Mouse (Mus musculus): ENCODE results near the gene Haus5. TPM values are rescaled to one million over a fixed set of nuclear protein-coding genes. Genes with fewer than 3 reads are reported as not detected.

The Haus5 gene
- total and polyA plus RNA-seq, 3 experiments, result 32.3 to 50.9 (median 45.6) TPM

DNA sequence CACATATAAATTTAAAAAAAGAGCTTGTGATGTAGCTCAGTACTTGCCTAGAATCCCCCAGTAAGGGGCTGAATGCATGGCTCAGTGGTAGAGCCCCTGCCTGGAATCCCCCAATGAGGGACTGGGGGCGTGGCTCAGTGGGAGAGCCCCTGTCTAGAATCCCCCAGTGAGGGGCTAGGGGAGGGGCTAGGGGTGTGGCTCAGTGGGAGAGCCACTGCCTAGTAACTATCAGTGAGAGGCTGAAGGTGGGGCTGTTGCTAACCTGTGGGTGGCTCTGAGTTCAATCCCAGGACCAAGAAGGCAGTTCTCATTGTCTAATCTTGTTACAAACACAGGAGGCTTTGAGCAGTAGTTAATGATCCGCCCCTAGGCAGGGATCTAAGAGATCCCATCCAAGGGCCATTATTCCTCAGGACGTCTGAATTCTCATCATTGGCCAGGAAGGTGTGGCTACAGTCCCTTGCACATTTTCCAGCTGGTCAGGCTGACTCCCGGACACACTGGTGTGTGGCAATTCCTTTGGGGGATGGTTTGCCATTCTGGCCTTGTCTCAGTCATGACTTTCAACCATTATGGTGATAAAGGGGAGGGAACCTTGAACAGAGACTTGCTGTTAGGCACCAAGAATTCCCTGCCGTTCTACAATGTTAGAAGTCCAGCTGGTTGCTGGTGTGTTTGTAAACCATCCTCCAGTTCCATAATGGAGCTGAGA lies 49.6 kb downstream of the Haus5 start:
- Histone ChIP-seq H3K4me2 (ENCODE audit: insufficient read depth, low read depth, poor library complexity, severe bottlenecking) (no peak overlapping the region), H3K9me3 (replicated peaks; ENCODE audit: low read length) (no peaks in the 10 kb centered on the region), H3K4me1 (ENCODE audit: control insufficient read depth in 1 of 2, insufficient read depth in 2 of 2) (peaks cover 0 to 18% of the 10 kb centered on the region in 2 experiments; a peak in 2 of 4 replicates), H3K27me3 (replicated peaks) (no peaks in the 10 kb centered on the region), H3K79me2 (replicated peaks; ENCODE audit: control insufficient read depth, extremely low read depth, insufficient read depth, poor library complexity, severe bottlenecking) (peaks cover 5% of the 10 kb centered on the region; the same call in 1 of the 2 replicates), H3K4me3 (replicated peaks in 1 of 3; ENCODE audit: low read depth in 2 of 3, low read length in 2 of 3, poor library complexity in 1 of 3) (no peak overlapping the region), H3K36me3 (replicated peaks in 1 of 2; ENCODE audit: control insufficient read depth in 1 of 2, insufficient read depth in 1 of 2, low read length in 1 of 2) (peaks cover 37 to 50% of the 10 kb centered on the region in 2 experiments), H3K9ac (ENCODE audit: insufficient read depth, low read depth) (no peak overlapping the region), H3K27ac (ENCODE audit: insufficient read depth, low read depth) (no peak overlapping the region)
- in situ Hi-C loops (cut with MboI; ENCODE audit: low pct_ligation_motif_present, low pct_unique_long_range_greater_than_20kb, low sequenced_read_pairs), result no loop called here
- dilution Hi-C loops (cut with MboI; ENCODE audit: extremely low pct_ligation_motif_present, extremely low pct_unique_long_range_greater_than_20kb, low sequenced_read_pairs), result no loop called here
- DNase-seq (ENCODE audit: extremely low read depth), result no peak
- TF ChIP-seq HCFC1 (IDR thresholded peaks at IDR 0.05; ENCODE audit: low read depth, low read length), result no peak
- TF ChIP-seq POLR2AphosphoS2 (IDR thresholded peaks at IDR 0.05; ENCODE audit: low read depth, low read length), result peak; percentile 65; the same call in 1 of the 2 replicates

DNA sequence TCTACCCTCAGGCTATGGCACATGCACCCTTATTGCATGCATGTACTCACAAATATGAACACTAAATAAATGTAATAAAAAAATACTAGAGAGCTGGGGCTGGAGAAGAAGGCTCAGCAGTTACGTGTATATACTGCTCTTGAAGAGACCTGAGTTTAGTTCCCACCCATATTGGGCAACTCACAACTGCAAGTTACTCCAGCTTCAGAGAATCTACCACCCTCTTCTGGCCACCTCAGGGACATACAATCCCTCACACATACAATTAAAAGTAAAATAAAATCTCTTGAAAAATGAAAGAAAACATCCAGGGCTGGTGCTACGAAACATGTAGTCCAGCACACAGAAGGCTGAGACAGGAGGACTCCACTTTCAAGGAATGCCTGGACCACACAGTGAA lies 50.3 kb downstream of the Haus5 start:
- TF ChIP-seq SMC3 (IDR thresholded peaks at IDR 0.05; ENCODE audit: low read depth, low read length) (peak; percentile 52), ZC3H11A (IDR thresholded peaks at IDR 0.05; ENCODE audit: low read depth, low read length) (0 out of 2 replicates have a peak, but pooled peaks have one; percentile 2), CTCF (conservative IDR thresholded peaks at IDR 0.05 in 1 of 2, IDR thresholded peaks at IDR 0.05 in 1 of 2; ENCODE audit: low read depth in 2 of 2, low read length in 2 of 2) (peak in 1 of 2 experiments; percentile 71; a peak in 3 of 4 replicates), GABPA (IDR thresholded peaks at IDR 0.05; ENCODE audit: insufficient replicate concordance, low read depth, low read length) (no peak), ZNF384 (IDR thresholded peaks at IDR 0.05; ENCODE audit: low read depth, low read length) (no peak), USF2 (conservative IDR thresholded peaks at IDR 0.05; ENCODE audit: low read depth, low read length) (no peak), TBP (conservative IDR thresholded peaks at IDR 0.05; ENCODE audit: low read depth, low read length) (no peak), MAFK (IDR thresholded peaks at IDR 0.05; ENCODE audit: insufficient replicate concordance, low read length) (no peak), RAD21 (IDR thresholded peaks at IDR 0.05; ENCODE audit: low read depth, low read length) (peak; percentile 57)
- DNase-seq (ENCODE audit: extremely low read depth), result peak; percentile 60
- H3K27ac ChIP-seq (ENCODE audit: insufficient read depth, low read depth), result no peak overlapping the region
- in situ Hi-C loops (cut with MboI; ENCODE audit: low pct_ligation_motif_present, low pct_unique_long_range_greater_than_20kb, low sequenced_read_pairs) (no loop called here), dilution Hi-C loops (cut with MboI; ENCODE audit: extremely low pct_ligation_motif_present, extremely low pct_unique_long_range_greater_than_20kb, low sequenced_read_pairs) (no loop called here)
- peaks cover 0 to 18% of the 10 kb centered on the region in 2 experiments; a peak in 2 of 4 replicates for H3K4me1 ChIP-seq (ENCODE audit: control insufficient read depth in 1 of 2, insufficient read depth in 2 of 2)
- H3K79me2 ChIP-seq (replicated peaks; ENCODE audit: control insufficient read depth, extremely low read depth, insufficient read depth, poor library complexity, severe bottlenecking), result peaks cover 2% of the 10 kb centered on the region; the same call in 1 of the 2 replicates
- no peak overlapping the region for H3K4me3 ChIP-seq (replicated peaks in 1 of 3; ENCODE audit: low read depth in 2 of 3, low read length in 2 of 3, poor library complexity in 1 of 3)
- no peak overlapping the region for H3K9ac ChIP-seq (ENCODE audit: insufficient read depth, low read depth)
- no peaks in the 10 kb centered on the region for H3K27me3 ChIP-seq (replicated peaks)
- H3K4me2 ChIP-seq (ENCODE audit: insufficient read depth, low read depth, poor library complexity, severe bottlenecking), result no peak overlapping the region
- H3K36me3 ChIP-seq (replicated peaks in 1 of 2; ENCODE audit: control insufficient read depth in 1 of 2, insufficient read depth in 1 of 2, low read length in 1 of 2), result peaks cover 34 to 51% of the 10 kb centered on the region in 2 experiments
- no peaks in the 10 kb centered on the region for H3K9me3 ChIP-seq (replicated peaks; ENCODE audit: low read length)

DNA sequence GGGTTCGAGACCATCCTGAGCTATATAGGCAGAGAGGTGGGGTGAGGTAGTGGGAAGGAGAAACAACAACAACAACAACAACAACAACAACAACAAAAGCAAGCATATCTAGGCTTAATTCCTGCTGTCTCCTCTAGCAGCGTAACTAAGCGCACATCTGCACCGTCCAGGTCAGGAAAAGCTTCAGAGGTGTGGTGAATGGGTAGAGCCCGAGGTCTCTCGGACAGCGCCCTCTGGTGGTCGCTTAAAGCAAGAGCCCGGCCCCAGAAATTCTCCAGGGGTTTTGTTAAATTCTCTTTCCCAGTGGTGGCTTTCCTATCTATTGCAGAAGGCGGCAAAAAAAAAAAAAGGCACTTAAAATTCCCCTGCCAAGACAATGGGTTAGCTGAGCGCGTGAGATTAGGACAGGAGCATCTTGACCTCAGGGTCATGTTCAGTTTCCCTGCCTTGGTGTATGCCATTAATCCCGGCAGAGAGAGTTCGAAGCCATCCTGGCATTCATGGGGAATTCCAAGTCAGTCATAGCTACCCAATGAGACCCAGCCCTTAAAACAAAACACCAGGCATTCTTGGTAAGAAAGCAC lies 51.2 kb downstream of the Haus5 start:
- Histone ChIP-seq H3K4me1 (ENCODE audit: control insufficient read depth in 1 of 2, insufficient read depth in 2 of 2) (peaks cover 0 to 21% of the 10 kb centered on the region in 2 experiments; a peak in 2 of 4 replicates), H3K27me3 (replicated peaks) (no peaks in the 10 kb centered on the region), H3K79me2 (replicated peaks; ENCODE audit: control insufficient read depth, extremely low read depth, insufficient read depth, poor library complexity, severe bottlenecking) (no peaks in the 10 kb centered on the region), H3K9ac (ENCODE audit: insufficient read depth, low read depth) (no peak overlapping the region), H3K4me2 (ENCODE audit: insufficient read depth, low read depth, poor library complexity, severe bottlenecking) (no peak overlapping the region), H3K36me3 (replicated peaks in 1 of 2; ENCODE audit: control insufficient read depth in 1 of 2, insufficient read depth in 1 of 2, low read length in 1 of 2) (peaks cover 27 to 46% of the 10 kb centered on the region in 2 experiments), H3K27ac (ENCODE audit: insufficient read depth, low read depth) (no peak overlapping the region), H3K9me3 (replicated peaks; ENCODE audit: low read length) (no peaks in the 10 kb centered on the region), H3K4me3 (replicated peaks in 1 of 3; ENCODE audit: low read depth in 2 of 3, low read length in 2 of 3, poor library complexity in 1 of 3) (no peak overlapping the region)
- no peak for TF ChIP-seq ZMIZ1 (IDR thresholded peaks at IDR 0.05; ENCODE audit: low read depth, low read length)
- peak; percentile 63 for TF ChIP-seq RAD21 (IDR thresholded peaks at IDR 0.05; ENCODE audit: low read depth, low read length)
- peak; percentile 73 to 84 for TF ChIP-seq CTCF (conservative IDR thresholded peaks at IDR 0.05 in 1 of 2, IDR thresholded peaks at IDR 0.05 in 1 of 2; ENCODE audit: low read depth in 2 of 2, low read length in 2 of 2)
- TF ChIP-seq IRF4 (IDR thresholded peaks at IDR 0.05; ENCODE audit: low read depth, low read length), result 0 out of 2 replicates have a peak, but pooled peaks have one; percentile 25
- TF ChIP-seq TCF12 (IDR thresholded peaks at IDR 0.05; ENCODE audit: low read depth, low read length), result no peak
- TF ChIP-seq SMC3 (IDR thresholded peaks at IDR 0.05; ENCODE audit: low read depth, low read length), result peak; percentile 84
- no peak for TF ChIP-seq NRF1 (IDR thresholded peaks at IDR 0.05; ENCODE audit: low read depth, low read length)
- peak; percentile 23; the same call in 1 of the 2 replicates for TF ChIP-seq ZC3H11A (IDR thresholded peaks at IDR 0.05; ENCODE audit: low read depth, low read length)
- DNase-seq (ENCODE audit: extremely low read depth), result peak; percentile 63
- dilution Hi-C loops (cut with MboI; ENCODE audit: extremely low pct_ligation_motif_present, extremely low pct_unique_long_range_greater_than_20kb, low sequenced_read_pairs), result no loop called here
- in situ Hi-C loops (cut with MboI; ENCODE audit: low pct_ligation_motif_present, low pct_unique_long_range_greater_than_20kb, low sequenced_read_pairs), result no loop called here

Measured in CH12.LX (cell line).